Mouse (Mus musculus): ENCODE measurements at regions not wholly inside any gene's neighbourhood (a gene's known extent, or its start where the extent isn't known, plus 50 kb on each side); places are given as distances from the start of the nearest gene placed in this dataset.

- no peak for DNase-seq (ENCODE audit: low read depth)
Observed at GRCm38 (mm10) chr10:96499274-96499673, 117.5 kb upstream of the Btg1 start.

DNA sequence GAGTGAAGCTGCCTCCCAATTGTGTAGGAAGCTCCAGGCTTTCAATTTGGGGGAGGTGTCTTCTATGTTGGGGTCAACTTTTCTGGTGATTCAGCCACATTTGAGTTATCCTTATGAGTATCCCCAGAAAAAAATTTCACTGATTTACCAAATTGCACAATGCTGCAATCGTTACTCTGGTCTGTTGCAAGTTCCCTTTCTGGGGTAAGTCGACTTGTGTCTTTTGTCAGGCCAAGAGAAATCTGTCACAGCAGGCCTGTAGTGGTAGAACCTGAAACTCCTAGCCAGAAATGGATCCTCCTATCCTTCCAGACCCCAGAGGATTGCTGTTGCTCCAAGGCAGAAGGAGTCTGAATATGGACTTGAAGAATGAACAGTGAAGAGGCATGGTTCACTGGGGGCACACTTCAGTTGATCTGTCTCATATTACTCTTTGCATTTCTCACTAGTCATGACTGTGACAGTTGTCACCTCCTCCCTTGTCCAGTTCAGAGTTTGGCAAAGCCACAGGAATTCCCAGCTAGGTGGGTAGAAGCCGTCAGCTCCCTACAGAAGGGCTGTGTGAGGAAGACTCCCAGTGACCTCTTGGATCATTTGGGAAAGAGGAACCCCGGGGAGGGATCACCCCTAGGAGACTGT lies 114.6 kb upstream of the Btg1 start:
- DNase-seq (ENCODE audit: low read depth): no peak

- DNase-seq (ENCODE audit: low read depth): no peak
Observed at GRCm38 (mm10) chr10:96502736-96503135, 114.1 kb upstream of the Btg1 start.

- DNase-seq (ENCODE audit: low read depth): no peak
Observed at GRCm38 (mm10) chr10:96504340-96504739, 112.5 kb upstream of the Btg1 start.

- DNase-seq (ENCODE audit: low read depth): no peak
Observed at GRCm38 (mm10) chr10:96515164-96515922, 101.5 kb upstream of the Btg1 start.

DNA sequence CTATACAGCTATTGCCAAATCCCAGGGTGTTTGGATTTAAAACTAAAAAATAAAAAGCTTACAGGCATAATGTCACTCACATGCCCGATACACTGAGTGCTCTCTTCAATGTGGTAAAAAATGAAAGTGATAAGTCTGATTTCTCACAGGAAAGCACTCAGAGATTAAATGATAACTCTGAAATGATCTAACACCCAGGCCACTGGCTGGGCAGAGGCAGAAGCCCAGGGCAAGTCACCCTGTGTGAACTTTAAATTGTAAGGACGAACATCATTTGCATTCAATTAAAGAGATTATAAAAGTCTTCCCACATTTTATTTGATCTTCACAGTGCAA lies 100.9 kb upstream of the Btg1 start:
- peak; percentile 25 for DNase-seq (ENCODE audit: low read depth)

- DNase-seq (ENCODE audit: low read depth): no peak
Observed at GRCm38 (mm10) chr10:96519411-96519810, 97.4 kb upstream of the Btg1 start.

DNA sequence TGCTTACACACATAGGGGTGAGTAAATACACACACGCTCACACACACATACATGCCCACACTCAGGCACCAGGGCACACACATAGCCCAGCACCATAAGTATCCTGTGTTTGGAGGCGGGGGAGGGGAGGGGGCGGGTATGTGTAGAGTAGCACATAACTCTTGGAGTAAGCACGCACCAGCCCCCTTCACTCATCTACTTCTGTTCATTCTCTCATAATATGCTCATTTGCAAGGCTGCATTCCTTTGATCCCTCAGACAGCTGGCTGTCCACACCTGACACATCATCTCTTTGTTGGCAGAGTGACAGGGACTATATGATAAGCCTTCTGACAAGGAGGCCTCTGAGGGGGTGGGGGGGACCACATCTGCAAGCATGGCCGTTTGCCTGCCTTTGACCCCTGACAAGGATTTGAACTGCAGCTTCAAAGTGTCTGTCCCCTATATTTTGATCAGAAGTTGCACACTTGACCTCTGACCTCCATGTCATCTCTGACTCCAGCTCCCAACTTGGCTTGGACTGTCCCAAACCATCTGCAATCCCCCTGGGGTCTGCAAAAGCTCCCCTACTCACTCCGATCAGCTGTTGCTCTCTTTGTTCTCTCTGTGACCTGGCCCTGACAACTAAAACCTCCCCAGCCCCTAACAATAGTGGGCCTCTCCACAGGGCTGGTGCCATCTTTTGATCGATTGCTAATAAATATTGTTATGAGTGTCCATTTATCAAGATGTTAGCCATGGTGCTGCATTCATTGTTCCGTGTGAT lies 95.6 kb upstream of the Btg1 start:
- no peak for DNase-seq (ENCODE audit: low read depth)

DNA sequence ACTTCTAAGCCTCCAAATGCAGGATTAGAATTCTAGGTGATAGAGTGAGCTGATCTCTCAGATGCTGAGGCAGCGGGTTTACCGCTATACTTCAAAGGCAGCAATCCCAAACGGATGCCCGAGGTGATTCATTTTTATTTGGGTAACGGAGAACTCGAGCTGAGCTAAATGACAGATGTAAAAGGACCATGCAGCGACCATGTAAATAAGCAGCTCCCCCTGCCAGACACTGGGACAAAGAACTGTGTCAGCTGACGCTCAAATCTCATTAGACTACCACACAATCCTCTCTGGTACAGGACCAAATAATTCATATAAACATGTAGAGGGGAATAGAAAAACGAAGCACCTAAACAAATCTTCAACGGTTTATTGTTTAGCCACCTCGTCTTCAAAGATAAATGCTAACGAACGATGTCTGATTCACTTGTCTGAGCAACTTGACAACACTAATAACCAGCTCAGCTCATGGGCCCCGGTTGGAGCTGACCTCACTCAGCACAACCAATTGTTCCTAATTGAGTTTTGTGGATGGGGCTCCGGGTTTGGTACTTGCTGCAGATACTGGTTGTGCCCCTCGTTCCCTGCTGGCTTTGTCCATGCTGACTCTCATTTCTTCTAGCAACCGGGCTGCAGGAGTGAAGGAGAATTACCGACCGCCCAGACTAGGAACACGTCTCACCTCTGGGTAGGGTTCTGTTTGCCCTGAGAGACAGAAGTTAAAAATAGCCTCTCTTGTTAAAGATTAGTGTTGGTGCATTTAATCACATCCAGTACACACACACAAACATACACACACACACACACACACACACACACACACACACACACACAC lies 92.6 kb upstream of the Btg1 start:
- no peak for DNase-seq (ENCODE audit: low read depth)

DNA sequence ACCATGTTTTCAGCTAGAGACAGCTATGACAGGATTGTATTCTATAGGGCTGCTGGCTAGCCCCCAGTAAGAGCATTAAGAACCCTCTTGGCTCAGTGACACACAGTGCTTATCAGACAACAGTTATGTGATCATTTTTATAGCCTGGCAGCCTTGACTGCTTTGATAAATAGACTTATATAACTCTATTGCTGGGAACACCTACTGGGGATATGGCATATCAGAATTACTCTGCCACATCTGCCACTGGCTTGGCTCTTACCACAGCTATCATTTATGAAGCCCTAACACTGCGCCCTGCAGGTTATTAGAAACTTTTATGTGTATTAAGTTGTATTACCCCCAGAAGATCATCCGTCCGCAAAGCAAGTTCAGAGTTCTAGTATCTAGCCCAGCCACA lies 88.9 kb upstream of the Btg1 start:
- no peak for DNase-seq (ENCODE audit: low read depth)

DNA sequence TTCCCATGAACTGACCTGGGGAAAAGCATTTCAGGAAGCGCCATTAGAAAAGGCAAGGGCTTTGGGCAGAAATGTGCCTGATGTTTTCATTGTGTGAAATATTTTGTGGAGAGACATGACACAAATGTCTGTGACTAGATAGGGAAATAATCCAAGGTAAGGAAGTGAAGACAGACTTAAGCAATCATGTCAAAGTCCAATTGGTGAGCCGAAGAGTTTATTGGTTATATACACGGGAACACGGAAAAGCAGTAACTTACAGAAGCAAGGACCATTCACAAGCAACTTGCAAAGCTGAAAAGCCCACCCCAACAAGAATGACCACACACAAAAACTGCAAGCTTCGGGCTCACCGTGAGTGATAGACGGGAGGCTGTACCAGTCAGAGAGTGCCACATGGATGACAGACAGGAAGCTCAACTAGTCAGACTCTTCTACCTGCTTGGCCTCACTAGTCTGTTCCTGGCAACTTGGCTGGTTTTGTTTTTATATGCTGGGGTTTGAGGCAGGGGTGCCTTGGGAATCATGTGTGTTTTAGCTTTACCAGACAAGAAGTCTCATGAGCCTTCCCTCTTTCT lies 82.2 kb upstream of the Btg1 start:
- DNase-seq (ENCODE audit: low read depth): no peak

DNA sequence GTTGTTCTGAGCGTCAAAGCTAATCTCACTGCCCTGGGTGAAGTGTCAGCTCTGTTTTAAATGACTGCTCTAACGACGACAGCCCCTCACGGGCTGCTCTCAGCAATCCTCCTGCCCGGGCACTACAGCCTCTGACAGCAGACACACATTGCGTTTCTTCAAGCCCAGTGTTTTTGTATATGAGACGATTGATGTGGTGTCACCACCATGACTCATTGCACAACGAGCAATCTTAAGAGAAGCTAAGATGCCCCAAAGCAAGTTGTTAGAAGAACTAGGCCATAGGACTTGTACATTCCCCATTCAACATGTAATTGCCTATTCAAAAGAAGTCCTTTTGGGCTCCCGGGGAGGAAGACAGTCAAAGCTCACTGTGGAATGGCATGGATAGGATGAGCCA lies 81.3 kb upstream of the Btg1 start:
- peak; percentile 36 for DNase-seq (ENCODE audit: low read depth)

- no peak for DNase-seq (ENCODE audit: low read depth)
Observed at GRCm38 (mm10) chr10:96540828-96541227, 76.0 kb upstream of the Btg1 start.

DNA sequence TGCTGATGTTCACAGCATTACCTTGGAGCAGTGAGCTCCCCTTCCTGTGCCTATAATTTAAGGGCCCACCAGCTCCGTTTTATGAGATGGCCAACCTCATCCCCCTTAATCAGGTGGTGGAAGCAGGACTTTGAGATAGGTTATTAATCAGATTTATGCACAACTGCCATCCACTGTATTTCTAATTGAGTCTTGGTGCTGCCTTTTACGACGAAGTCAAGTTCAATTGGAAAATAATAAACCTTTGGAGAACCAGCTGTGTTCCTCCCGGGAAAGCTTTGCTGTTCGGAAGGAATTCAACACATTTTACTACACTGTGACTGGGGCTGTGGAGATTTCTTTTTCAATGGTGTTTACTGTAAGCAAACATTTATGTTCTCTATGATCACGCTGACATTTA lies 71.5 kb upstream of the Btg1 start:
- DNase-seq (ENCODE audit: low read depth): no peak

- DNase-seq (ENCODE audit: low read depth): no peak
Observed at GRCm38 (mm10) chr10:96545761-96546388, 70.9 kb upstream of the Btg1 start.

DNA sequence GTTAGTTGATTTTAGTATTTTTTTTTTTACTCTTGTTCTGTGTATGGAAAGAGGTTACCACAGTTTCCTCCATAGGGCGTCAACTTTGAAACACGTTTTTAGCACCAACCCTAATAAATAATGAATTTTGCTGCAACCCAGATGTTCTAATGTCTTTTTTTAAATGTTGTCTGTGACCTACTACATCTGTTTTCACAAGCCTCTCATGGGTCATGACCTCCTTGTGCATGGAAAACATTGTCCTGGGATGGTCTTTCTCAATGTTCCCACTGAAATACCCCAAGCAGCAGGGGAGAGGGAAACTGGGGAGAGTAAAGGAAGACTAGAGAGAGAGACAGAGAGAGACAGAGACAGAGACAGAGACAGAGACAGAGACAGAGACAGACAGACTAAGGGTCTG lies 67.2 kb upstream of the Btg1 start:
- no peak for DNase-seq (ENCODE audit: low read depth)

DNA sequence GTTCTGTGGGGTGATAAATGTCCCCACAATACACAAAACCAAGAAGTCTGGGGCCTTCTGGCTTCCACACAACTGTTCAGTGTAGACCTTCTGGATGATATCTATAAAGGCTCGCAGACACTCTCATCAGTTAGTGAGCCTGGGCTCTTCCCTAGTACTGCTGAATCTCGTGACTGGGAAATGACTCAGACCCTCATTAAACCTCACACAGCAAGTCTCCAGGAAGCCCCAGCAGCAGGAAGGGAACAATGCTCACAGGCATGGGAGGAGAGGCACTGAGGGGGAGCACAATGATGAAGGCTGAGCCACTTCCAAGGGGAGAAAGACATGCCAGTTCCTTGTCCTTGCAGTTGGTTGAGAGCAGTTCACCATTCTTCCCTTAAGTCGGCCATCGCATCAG lies 66.5 kb upstream of the Btg1 start:
- no peak for DNase-seq (ENCODE audit: low read depth)

GRCm38 (mm10) chr10:96557336-96557735 lies 59.5 kb upstream of the Btg1 start:
- no peak for DNase-seq (ENCODE audit: low read depth)

DNA sequence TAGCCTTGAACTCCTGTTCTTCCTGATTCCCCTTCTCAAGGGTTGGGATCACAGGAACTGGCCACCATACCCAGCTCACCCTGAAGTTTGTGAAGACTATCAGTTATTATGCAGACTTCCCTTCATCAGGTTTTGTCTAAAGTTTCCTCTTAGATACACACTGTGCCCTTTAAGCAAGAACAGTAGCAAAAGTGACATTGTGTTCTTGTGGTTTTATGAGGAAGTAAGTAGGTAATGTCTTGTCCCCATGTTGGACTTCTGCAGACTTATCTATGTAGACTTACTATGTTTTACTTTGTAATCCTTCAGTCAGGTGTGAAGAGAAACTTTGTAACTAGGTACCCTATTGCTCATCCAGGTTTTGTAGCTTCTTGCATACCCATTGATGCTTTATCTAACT lies 51.5 kb upstream of the Btg1 start:
- no peak for DNase-seq (ENCODE audit: low read depth)

All from induced T-regulatory cell, adult 2 months (primary cell).